Mouse (Mus musculus) heart, adult 11 months (tissue): ENCODE measurements at regions not wholly inside any gene's neighbourhood (a gene's known extent, or its start where the extent isn't known, plus 50 kb on each side); places are given as distances from the start of the nearest gene placed in this dataset.

ENCODE experiments used
- DNase-seq: peaks from one replicate; pipeline ENCODE4 v3.0.0; 2022

DNA sequence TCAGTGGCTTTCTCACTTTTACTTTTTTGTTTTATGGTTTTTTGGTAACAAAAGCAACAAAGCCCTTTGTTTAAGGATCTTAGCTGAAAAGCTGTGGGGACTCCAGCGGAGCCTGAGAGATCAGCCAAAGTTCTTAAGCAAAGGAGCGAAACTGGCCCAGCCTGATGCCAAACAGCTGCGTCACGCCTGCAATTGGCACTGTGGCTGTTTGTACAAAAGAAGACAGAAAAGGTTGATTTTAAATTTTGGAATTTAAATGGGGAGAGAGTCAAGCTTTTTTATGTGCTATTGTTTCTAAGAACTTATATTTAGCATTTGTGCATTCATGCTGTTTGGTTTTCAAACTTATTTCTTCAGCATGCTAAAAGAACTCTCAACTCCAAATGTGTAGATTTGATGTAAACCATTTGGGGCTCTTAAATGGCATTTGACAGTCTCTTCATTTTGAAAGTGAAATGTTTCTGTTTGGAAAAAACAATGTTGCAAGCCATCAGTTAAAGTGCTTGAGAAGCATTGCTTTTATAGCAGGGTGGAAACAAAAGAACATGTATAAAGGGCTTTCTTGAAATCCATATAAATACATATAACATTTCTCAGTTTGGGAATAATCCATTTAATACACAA is 105.1 kb upstream of the Daam1 start:
- DNase-seq = no peak

DNA sequence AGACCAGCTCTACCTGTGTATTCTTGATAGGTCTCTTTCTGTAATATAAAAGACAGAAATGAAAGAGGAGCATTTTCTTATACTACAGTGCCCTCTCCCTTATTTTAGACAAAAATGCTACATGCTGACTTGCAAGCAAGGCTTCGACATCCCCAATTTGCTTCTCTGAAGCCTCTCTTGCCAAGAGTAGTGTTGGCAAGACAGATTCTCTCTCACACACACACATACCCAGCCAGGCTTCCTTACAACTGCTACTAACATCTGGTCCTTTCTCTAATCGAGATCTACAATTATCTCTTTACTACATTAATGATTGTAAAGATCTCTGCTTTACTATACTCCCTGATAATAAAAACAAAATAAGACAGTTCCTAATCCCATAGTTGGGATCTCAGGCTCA is 87.5 kb upstream of the Daam1 start:
- no peak for DNase-seq

- DNase-seq = peak; percentile 94
Observed at GRCm38 (mm10) chr12:71746011-71746410, 84.9 kb upstream of the Daam1 start.

DNA sequence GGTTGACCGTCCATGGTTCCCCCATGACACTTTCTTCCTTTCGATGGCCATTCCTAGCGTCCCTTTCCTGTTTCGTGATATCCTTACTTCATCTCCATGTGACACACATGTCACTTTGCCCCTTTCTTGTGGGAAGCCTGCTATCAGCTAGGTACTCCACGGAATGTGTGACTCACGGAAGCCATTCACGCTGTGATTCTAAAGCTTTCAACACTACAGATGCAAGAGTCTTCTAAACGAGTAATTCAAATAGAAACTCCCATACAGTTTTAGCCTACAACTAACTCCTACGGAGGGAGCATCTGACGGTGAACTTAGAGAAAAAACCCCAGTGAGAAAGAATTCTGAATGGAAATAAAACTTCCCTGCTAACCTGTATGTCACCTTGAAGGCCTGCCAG is 83.5 kb upstream of the Daam1 start:
- no peak for DNase-seq

GRCm38 (mm10) chr12:71747831-71748368 is 83.0 kb upstream of the Daam1 start:
- DNase-seq = peak; percentile 97

GRCm38 (mm10) chr12:71748731-71749130 is 82.1 kb upstream of the Daam1 start:
- DNase-seq = peak; percentile 97

DNA sequence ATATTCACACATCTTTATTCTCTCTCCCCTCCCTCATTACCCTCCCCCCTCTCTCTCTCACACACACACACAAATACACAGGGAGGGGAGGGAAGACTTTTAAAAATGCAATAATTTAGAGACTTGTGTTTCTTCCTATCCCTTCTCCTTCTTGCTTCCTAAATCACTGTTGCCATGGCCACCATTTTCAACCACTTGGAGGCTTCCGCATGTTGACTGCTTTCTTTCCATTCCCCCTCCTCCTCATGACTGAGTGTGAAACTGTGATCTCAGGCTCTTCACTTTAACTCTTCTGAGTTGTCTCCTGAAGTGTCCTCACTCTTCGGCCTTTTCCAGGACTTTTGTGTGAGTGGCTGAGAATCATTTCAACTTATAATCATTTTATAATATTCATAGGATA is 81.2 kb upstream of the Daam1 start:
- DNase-seq = no peak

DNA sequence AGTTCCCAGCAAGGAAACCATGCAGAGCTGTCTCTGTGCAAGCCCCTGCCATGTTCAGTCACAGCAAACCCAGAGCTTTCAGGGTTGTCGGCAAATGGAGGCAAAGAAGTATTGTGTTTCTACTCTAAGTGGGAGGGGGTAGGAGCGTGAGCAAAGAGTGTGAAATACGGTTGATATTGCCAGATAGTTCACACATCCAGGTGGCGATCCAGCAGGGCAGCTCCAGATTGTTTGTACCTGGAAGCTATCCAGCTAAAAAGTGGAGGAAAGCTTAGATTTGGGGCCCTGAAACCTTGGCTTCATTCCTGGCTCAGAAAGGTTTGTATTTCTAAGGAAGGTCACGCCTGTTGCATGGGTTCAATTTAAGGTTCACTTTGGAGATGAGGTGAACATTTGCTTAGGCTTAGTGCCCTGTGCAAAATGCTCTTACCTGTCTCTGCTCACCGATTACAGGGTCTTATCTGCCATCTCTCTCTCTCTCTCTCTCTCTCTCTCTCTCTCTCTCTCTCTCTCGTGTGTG is 78.1 kb upstream of the Daam1 start:
- DNase-seq = no peak

- DNase-seq = no peak
Observed at GRCm38 (mm10) chr12:71753276-71753675, 77.6 kb upstream of the Daam1 start.

DNA sequence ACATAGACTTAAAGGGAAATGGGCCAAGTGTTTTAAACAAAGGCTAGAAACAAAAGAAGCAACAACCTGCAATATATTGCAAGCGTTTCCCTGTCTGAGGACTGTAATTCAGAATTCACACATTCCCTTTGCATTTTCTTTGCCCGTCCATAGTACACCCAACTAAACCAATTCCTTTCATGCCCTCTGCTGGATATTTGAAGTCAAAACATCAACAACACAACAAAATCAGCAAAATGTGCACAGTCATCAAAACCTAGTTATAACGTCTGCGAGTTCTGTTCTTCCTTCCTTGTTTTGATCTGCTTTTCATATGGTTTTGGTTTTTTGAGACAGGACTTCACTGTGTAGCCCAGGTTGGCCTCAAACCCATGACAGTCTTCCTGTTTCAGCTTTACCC is 67.7 kb upstream of the Daam1 start:
- DNase-seq = no peak

- DNase-seq = peak; percentile 75
Observed at GRCm38 (mm10) chr12:71766086-71766485, 64.8 kb upstream of the Daam1 start.

DNA sequence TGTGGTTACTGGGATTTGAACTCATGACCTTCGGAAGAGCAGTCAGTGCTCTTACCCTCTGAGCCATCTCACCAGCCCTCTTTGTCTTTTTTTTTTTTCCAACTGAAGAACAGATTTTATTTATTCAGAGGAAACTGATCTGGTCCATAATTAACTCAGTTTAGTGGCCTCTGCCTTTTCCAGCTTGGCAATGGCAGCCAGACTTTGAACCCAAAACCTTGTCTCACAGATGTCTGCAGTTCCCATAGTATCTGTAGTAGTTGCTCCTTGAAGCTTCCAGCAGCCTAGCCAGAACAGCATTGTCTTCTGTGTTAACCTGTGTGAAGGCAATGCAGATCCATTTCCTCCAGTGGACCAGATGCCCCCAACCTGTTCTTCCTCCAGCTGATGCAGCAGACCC is 64.2 kb upstream of the Daam1 start:
- DNase-seq = peak; percentile 62

- DNase-seq = peak; percentile 84
Observed at GRCm38 (mm10) chr12:71767896-71768295, 63.0 kb upstream of the Daam1 start.

- DNase-seq = peak; percentile 95
Observed at GRCm38 (mm10) chr12:71768471-71768870, 62.4 kb upstream of the Daam1 start.

- DNase-seq = no peak
Observed at GRCm38 (mm10) chr12:71768890-71769289, 62.0 kb upstream of the Daam1 start.

GRCm38 (mm10) chr12:71769302-71769701 is 61.6 kb upstream of the Daam1 start:
- DNase-seq = peak; percentile 81

GRCm38 (mm10) chr12:71773891-71774290 is 57.0 kb upstream of the Daam1 start:
- peak; percentile 82 for DNase-seq

DNA sequence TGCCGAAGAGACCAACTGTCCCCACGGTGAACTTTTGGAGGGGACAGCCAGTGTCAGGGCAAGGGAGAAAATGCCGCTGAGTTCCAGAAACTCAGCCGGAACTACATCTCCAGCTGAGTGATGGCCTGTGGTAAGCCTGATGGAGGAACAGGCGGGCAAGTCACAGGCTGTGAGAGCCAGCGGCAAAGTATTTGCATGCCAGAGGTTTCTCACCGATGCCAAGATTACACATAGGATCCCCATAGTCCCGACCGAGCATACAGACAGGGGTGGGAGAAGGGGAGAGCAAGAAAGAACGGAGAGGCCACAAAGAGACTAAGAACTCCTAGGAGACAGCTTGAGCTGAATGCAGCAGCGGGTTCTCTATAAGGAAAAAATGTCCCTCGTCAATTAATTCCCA is 55.8 kb upstream of the Daam1 start:
- peak; percentile 79 for DNase-seq

GRCm38 (mm10) chr12:71778137-71778536 is 52.7 kb upstream of the Daam1 start:
- DNase-seq = peak; percentile 95

DNA sequence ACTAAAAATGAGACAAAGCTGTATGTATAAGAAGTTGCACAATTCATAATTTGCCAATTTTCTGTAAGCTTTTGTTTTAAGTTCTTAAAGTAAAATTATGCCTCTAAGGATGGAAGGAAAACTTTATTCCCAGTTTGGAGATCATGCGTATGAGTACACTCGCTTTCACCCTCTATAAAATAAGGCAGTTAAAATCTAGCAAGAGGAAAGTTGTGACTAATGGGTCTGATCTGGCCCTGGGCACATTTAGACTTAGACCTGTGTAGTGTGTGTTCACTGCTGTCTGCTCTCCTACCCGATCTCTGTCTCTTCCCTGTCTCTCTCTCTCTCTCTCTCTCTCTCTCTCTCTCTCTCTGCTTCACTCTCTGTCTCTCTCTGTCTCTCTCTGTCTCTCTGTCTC is 51.9 kb upstream of the Daam1 start:
- DNase-seq = no peak

DNA sequence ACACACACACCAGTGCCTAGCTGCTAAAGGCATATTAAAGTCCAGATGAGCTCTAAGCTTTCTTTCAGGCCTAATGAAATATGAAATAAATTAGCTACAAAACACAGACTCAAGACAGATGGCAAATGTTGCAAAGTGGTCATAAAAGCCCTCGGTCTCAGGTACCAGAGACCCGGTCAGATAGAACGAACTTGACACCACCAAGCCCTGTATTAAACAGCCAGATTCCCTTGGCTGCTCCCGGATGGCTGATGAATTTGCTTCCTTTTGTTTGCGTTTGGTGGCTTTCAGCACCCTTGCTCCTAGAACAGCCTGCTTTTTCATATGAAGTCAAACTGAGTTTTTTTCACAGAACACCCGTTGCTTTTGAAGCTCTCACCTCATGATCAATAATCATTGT is 51.5 kb upstream of the Daam1 start:
- DNase-seq = peak; percentile 50
